Mouse (Mus musculus) CH12.LX (cell line): ENCODE measurements at regions not wholly inside any gene's neighbourhood (a gene's known extent, or its start where the extent isn't known, plus 50 kb on each side); places are given as distances from the start of the nearest gene placed in this dataset.

Experiments used
- DNase-seq: peaks from one replicate; pipeline ENCODE4 v3.0.0-alpha.2; 2013; ENCODE audit errors: extremely low read depth
- H3K27ac ChIP-seq: 2 replicates; pipeline ENCODE4 v1.5.1; 2012; ENCODE audit warnings: low read depth, mild to moderate bottlenecking, control low read depth, moderate library complexity; ENCODE audit not compliant: insufficient read depth
- H3K27me3 ChIP-seq: replicated peaks from 2 replicates; pipeline ENCODE3; 2012; ENCODE audit warnings: inconsistent platforms
- H3K36me3 ChIP-seq, 2 experiments: replicated peaks in 1 of 2; 2 replicates each; pipeline versions ENCODE3 to v1.6.1; 2012; ENCODE audit warnings: inconsistent platforms in 1 of 2, low read length in 1 of 2, mild to moderate bottlenecking in 1 of 2, mixed read lengths in 1 of 2, moderate library complexity in 1 of 2; ENCODE audit not compliant: control insufficient read depth in 1 of 2, insufficient read depth in 1 of 2
- H3K4me1 ChIP-seq, 2 experiments: 2 replicates each; pipeline ENCODE4 v1.6.1; 2012; ENCODE audit warnings: inconsistent platforms in 1 of 2, moderate library complexity in 1 of 2; ENCODE audit not compliant: insufficient read depth in 2 of 2, control insufficient read depth in 1 of 2
- H3K4me2 ChIP-seq: 2 replicates; pipeline ENCODE4 v1.6.1; 2012; ENCODE audit warnings: low read depth, mild to moderate bottlenecking, control low read depth; ENCODE audit not compliant: poor library complexity, insufficient read depth, severe bottlenecking
- H3K4me3 ChIP-seq, 3 experiments: fragments of 150-350 bp in 1 of 3; sonication (generic) in 1 of 3; replicated peaks in 1 of 3; 2 replicates each; pipeline versions ENCODE3 to v1.5.1; 2011 to 2012; ENCODE audit warnings: low read depth in 2 of 3, low read length in 2 of 3, mild to moderate bottlenecking in 2 of 3, moderate library complexity in 2 of 3, control low read depth in 1 of 3, improper control_type of control experiment in 1 of 3, inconsistent platforms in 1 of 3, mixed read lengths in 1 of 3; ENCODE audit not compliant: poor library complexity in 1 of 3
- H3K79me2 ChIP-seq: replicated peaks from 2 replicates; pipeline ENCODE4 v1.6.1; 2012; ENCODE audit warnings: mild to moderate bottlenecking, moderate library complexity; ENCODE audit not compliant: control insufficient read depth, poor library complexity, insufficient read depth, severe bottlenecking; ENCODE audit errors: extremely low read depth
- H3K9ac ChIP-seq: 2 replicates; pipeline ENCODE4 v1.6.1; 2012; ENCODE audit warnings: low read depth, mild to moderate bottlenecking, control low read depth, moderate library complexity; ENCODE audit not compliant: insufficient read depth
- H3K9me3 ChIP-seq: replicated peaks from 2 replicates; pipeline ENCODE3; 2012; ENCODE audit warnings: low read length, inconsistent platforms, mixed read lengths
- CHD1 ChIP-seq: IDR thresholded peaks from 2 replicates; pipeline ENCODE4 v1.6.1; 2012; ENCODE audit warnings: low read depth, low read length, improper control_type of control experiment, inconsistent platforms
- CHD2 ChIP-seq: IDR thresholded peaks from 2 replicates; pipeline ENCODE4 v1.6.1; 2011; ENCODE audit warnings: low read length, improper control_type of control experiment
- CTCF ChIP-seq, 2 experiments: IDR thresholded peaks in 1 of 2; conservative IDR thresholded peaks in 1 of 2; 2 replicates each; pipeline ENCODE4 v1.5.1; 2011 to 2012; ENCODE audit warnings: low read depth in 2 of 2, low read length in 2 of 2, improper control_type of control experiment in 1 of 2, inconsistent platforms in 1 of 2, mild to moderate bottlenecking in 1 of 2, moderate library complexity in 1 of 2
- ELF1 ChIP-seq: IDR thresholded peaks from 2 replicates; pipeline ENCODE4 v1.6.1; 2014; ENCODE audit warnings: low read depth, mild to moderate bottlenecking, inconsistent platforms, low read length, improper control_type of control experiment
- EP300 ChIP-seq: IDR thresholded peaks from 2 replicates; pipeline ENCODE4 v1.6.1; 2011; ENCODE audit warnings: low read length, improper control_type of control experiment
- ETS1 ChIP-seq: conservative IDR thresholded peaks from 2 replicates; pipeline ENCODE4 v1.6.1; 2012; ENCODE audit warnings: low read depth, mild to moderate bottlenecking, inconsistent platforms, low read length, improper control_type of control experiment, moderate library complexity
- GABPA ChIP-seq: IDR thresholded peaks from 2 replicates; pipeline ENCODE4 v1.6.1; 2012; ENCODE audit warnings: low read depth, low read length, improper control_type of control experiment, inconsistent platforms; ENCODE audit not compliant: insufficient replicate concordance
- IRF4 ChIP-seq: IDR thresholded peaks from 2 replicates; pipeline ENCODE4 v1.6.1; 2014; ENCODE audit warnings: low read depth, mild to moderate bottlenecking, inconsistent platforms, low read length, improper control_type of control experiment
- JUND ChIP-seq: conservative IDR thresholded peaks from 2 replicates; pipeline ENCODE4 v1.6.1; 2011; ENCODE audit warnings: low read depth, low read length, improper control_type of control experiment
- KAT2A ChIP-seq: IDR thresholded peaks from 2 replicates; pipeline ENCODE4 v1.6.1; 2012; ENCODE audit warnings: low read length, improper control_type of control experiment, inconsistent platforms; ENCODE audit not compliant: insufficient replicate concordance
- MYC ChIP-seq: IDR thresholded peaks from 2 replicates; pipeline ENCODE4 v1.6.1; 2011; ENCODE audit warnings: low read depth, mild to moderate bottlenecking, improper control_type of control experiment, low read length
- POLR2A ChIP-seq: IDR thresholded peaks from 2 replicates; pipeline ENCODE4 v1.6.1; 2011; ENCODE audit warnings: low read depth, mild to moderate bottlenecking, improper control_type of control experiment, low read length
- POLR2AphosphoS2 ChIP-seq: IDR thresholded peaks from 2 replicates; pipeline ENCODE4 v1.6.1; 2011; ENCODE audit warnings: low read depth, low read length, improper control_type of control experiment
- RAD21 ChIP-seq: IDR thresholded peaks from 2 replicates; pipeline ENCODE4 v1.6.1; 2011; ENCODE audit warnings: low read depth, mild to moderate bottlenecking, low read length, improper control_type of control experiment, moderate library complexity
- SIN3A ChIP-seq: IDR thresholded peaks from 2 replicates; pipeline ENCODE4 v1.6.1; 2012; ENCODE audit warnings: low read length, improper control_type of control experiment, inconsistent platforms
- UBTF ChIP-seq: IDR thresholded peaks from 2 replicates; pipeline ENCODE4 v1.6.1; 2012; ENCODE audit warnings: low read depth, mild to moderate bottlenecking, inconsistent platforms, low read length, improper control_type of control experiment, moderate library complexity
- USF2 ChIP-seq: conservative IDR thresholded peaks from 2 replicates; pipeline ENCODE4 v1.6.1; 2011; ENCODE audit warnings: low read depth, low read length, improper control_type of control experiment
- ZKSCAN1 ChIP-seq: IDR thresholded peaks from 2 replicates; pipeline ENCODE4 v1.6.1; 2012; ENCODE audit warnings: low read depth, inconsistent platforms, low read length, improper control_type of control experiment, borderline replicate concordance
- ZMIZ1 ChIP-seq: IDR thresholded peaks from 2 replicates; pipeline ENCODE4 v1.6.1; 2012; ENCODE audit warnings: low read depth, mild to moderate bottlenecking, inconsistent platforms, low read length, improper control_type of control experiment
- ZNF384 ChIP-seq: IDR thresholded peaks from 2 replicates; pipeline ENCODE4 v1.6.1; 2012; ENCODE audit warnings: low read depth, low read length, improper control_type of control experiment, inconsistent platforms
- dilution Hi-C: fragments of 300-500 bp; cut with MboI; formaldehyde crosslinking; loops from 2 replicates; pipeline ENCODE4 v1.14.3; 2020; ENCODE audit warnings: low sequenced_read_pairs; ENCODE audit not compliant: extremely low pct_unique_long_range_greater_than_20kb, extremely low pct_ligation_motif_present
- in situ Hi-C: fragments of 300-500 bp; cut with MboI; formaldehyde crosslinking; loops from 3 replicates; pipeline ENCODE4 v1.14.3; 2019; ENCODE audit warnings: low sequenced_read_pairs, low pct_ligation_motif_present, low pct_unique_long_range_greater_than_20kb, mixed read lengths

DNA sequence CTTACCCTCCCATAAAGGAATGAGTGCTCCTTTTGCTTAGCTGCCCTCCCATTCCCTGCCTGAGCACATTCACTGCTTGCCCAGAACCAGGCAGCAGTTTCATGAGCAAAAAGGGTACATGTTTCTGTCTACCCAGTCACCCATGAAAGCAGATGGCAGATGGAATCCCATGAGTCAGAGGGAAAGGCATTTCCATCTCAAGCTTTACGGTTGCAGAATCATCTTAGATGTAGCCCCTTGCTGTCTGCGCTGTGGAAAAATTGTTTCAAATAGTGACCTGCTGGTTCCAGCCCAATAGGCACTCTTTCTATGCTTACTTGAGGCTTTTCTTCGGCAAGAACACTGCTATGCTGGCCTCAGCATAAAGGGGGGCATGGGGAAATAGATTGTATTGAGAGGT is 308.5 kb upstream of the Cdh19 start:
- Histone ChIP-seq H3K4me1 (no peaks in the 10 kb centered on the region), H3K9me3 (peaks cover 21% of the 10 kb centered on the region), H3K27me3 (no peaks in the 10 kb centered on the region), H3K4me3 (no peak overlapping the region), H3K27ac (no peak overlapping the region), H3K79me2 (no peaks in the 10 kb centered on the region), H3K4me2 (no peak overlapping the region), H3K9ac (no peak overlapping the region), H3K36me3 (no peaks in the 10 kb centered on the region)
- in situ Hi-C loops (no loop called here), dilution Hi-C loops (no loop called here)
- TF ChIP-seq JUND (no peak), ZNF384 (no peak), CHD2 (no peak), CHD1 (no peak), ZMIZ1 (no peak), EP300 (no peak), KAT2A (no peak), ETS1 (no peak), MYC (no peak)
- no peak for DNase-seq

GRCm38 (mm10) chr1:111242814-111243213 is 265.4 kb upstream of the Cdh19 start:
- Histone ChIP-seq H3K4me2 (no peak overlapping the region), H3K27ac (no peak overlapping the region), H3K4me3 (no peak overlapping the region), H3K27me3 (no peaks in the 10 kb centered on the region), H3K4me1 (no peaks in the 10 kb centered on the region), H3K9ac (no peak overlapping the region), H3K36me3 (no peaks in the 10 kb centered on the region), H3K9me3 (peaks cover 22% of the 10 kb centered on the region)
- no peak for DNase-seq
- in situ Hi-C loops = no loop called here
- TF ChIP-seq RAD21 (no peak), ELF1 (no peak), ZNF384 (no peak), CHD1 (no peak), KAT2A (no peak), SIN3A (no peak), POLR2AphosphoS2 (no peak), GABPA (no peak), UBTF (no peak), POLR2A (no peak), USF2 (no peak), IRF4 (no peak), CTCF (conservative IDR thresholded peaks at IDR 0.05 in 1 of 2, IDR thresholded peaks at IDR 0.05 in 1 of 2; ENCODE audit: low read depth in 2 of 2, low read length in 2 of 2) (no peak), ZKSCAN1 (no peak)
- TF ChIP-seq, all 38 proteins: peak for 0
- dilution Hi-C loops = no loop called here
- H3K79me2 ChIP-seq = no peaks in the 10 kb centered on the region
